Mouse (Mus musculus) heart, adult 18-20 months (tissue): ENCODE results near the gene Pecam1. TPM values are rescaled to one million over a fixed set of nuclear protein-coding genes. Genes with fewer than 3 reads are reported as not detected.

Source experiments
- DNase-seq, 2 experiments: peaks; one replicate each; pipeline ENCODE4 v3.0.0; 2021 to 2022; ENCODE audit warnings: mixed read lengths in 1 of 2
- total RNA-seq, 2 experiments: library from RNA; stranded (reverse); gene quantifications; 2 replicates each; pipeline ENCODE4 v1.2.3; 2021

Pecam1 gene
- total RNA-seq, 2 experiments from 2014 or later, result 91.5 to 105 TPM

DNA sequence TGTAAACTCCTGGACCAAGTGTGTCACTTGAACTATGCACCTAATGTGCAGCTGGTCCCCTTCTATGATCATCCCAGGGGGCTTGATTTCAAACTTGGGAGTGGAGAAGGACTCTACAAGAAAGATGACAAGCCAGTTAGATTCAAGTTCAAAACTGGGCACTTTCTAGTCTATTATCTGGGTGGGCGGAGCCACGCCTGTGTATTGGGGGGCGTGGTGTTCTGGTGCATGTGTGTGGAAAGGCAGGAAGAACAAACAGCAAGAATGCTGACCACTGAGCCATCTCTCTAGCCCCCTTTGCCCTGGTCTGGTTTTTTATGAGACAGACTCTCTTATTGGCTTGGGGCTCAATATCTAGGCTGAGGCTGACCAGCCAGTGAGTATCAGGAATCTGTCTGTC lies 54.5 kb downstream of the Pecam1 start:
- DNase-seq, result no peak

DNA sequence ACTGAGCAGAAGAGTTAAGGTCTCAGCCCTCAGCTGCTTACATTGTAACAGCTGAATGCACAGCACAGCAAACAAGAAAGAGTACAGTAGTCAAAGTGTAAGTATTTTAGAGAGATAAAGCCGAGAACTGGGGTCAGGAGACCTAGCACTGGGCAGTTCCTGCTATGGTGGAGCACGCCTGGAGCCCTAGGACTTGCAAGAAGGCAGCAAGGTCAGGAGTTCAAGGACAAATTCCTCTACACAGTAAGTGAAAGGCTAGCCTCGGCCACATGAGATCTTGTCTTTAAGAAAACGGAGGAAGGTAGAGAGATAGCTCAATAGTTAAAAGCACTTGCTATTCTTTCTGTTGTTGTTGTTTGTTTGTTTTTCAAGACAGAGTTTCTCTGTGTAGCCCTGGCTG lies 57.5 kb downstream of the Pecam1 start:
- DNase-seq, result no peak

- DNase-seq, result no peak
Measured at GRCm38 (mm10) chr11:106688375-106688774, 62.1 kb downstream of the Pecam1 start.

- no peak for DNase-seq
Measured at GRCm38 (mm10) chr11:106687293-106687692, 63.1 kb downstream of the Pecam1 start.

GRCm38 (mm10) chr11:106684027-106684426 lies 66.4 kb downstream of the Pecam1 start:
- DNase-seq, result no peak

- DNase-seq, result peak in 1 of 2 experiments; percentile 63
Measured at GRCm38 (mm10) chr11:106683345-106683744, 67.1 kb downstream of the Pecam1 start.

DNA sequence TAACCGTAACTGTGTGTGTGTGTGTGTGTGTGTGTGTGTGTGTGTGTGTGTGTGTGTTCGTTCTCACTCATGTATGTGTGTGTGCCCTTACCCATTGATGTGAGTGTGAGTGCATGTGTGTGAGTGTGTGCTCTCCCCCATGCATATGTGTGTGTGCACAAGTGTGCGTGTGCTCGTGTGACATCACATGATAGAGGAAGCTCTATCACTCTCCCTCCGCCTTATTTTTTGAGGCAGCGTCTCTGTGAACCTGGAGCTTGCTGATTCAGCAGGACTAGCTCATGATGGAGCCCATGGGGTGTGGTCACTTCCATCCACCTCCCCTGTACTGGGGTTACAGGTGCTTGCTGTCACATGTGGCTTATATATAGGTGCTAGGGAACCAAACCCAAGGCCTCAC lies 69.3 kb downstream of the Pecam1 start:
- DNase-seq, result no peak

- DNase-seq, result peak; percentile 52 to 66
Measured at GRCm38 (mm10) chr11:106679874-106680273, 70.6 kb downstream of the Pecam1 start.

GRCm38 (mm10) chr11:106677910-106678591 lies 72.4 kb downstream of the Pecam1 start:
- DNase-seq, result peak; percentile 94 to 95

DNA sequence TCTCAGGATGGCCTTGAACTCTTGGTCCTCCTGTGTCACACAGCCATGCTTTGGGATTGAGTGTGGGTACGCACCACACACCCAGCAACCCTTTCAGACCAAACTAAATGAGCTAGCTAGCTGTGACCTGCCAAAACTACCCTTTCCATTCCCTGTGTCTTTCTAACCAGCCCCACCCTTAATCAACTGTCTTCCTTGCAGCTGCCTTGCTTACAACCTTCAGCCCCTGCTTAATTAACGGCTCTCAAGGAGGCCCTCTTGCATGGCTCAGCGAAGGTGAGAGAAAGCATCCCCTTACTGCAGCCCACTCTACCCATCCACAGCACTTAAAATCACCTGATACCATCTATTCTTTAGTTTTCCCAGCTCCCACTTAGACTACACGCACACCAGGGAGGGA lies 73.1 kb downstream of the Pecam1 start:
- no peak for DNase-seq

- DNase-seq, result peak in 1 of 2 experiments; percentile 41
Measured at GRCm38 (mm10) chr11:106675875-106676274, 74.6 kb downstream of the Pecam1 start.

- DNase-seq, result peak; percentile 85 to 92
Measured at GRCm38 (mm10) chr11:106675201-106675726, 75.2 kb downstream of the Pecam1 start.

- peak; percentile 91 to 93 for DNase-seq
Measured at GRCm38 (mm10) chr11:106674612-106675153, 75.7 kb downstream of the Pecam1 start.

- DNase-seq, result no peak
Measured at GRCm38 (mm10) chr11:106673727-106674611, 76.5 kb downstream of the Pecam1 start.

DNA sequence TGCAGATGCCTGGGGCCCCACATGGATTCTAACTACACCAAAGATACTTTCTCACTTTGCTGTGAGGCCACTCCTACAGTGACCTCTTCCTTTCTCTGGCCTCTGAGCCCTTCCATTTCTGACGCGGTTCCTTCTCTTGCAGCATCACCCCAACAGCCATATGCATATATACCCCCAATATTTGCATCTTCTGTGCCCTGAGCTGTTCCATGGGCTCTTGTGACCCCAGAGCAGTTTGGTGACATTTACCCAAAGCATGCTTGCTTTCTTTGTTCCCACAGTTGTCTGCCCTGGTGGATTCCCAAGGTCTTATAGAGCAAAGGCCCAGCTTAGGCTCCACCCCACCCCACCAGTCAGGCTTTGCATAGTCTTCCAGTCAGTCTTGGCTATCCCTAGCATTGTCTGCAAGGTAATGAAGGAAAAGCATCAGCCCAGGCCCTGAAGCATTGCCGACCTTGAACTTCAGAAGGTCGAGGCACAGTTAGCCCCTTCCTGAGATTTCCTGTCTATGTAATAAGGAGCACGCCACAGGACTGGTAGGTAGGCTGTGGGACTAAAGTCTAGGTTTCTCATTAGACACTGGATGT lies 77.4 kb downstream of the Pecam1 start:
- no peak for DNase-seq

GRCm38 (mm10) chr11:106671801-106672200 lies 78.6 kb downstream of the Pecam1 start:
- peak in 1 of 2 experiments; percentile 7 for DNase-seq

DNA sequence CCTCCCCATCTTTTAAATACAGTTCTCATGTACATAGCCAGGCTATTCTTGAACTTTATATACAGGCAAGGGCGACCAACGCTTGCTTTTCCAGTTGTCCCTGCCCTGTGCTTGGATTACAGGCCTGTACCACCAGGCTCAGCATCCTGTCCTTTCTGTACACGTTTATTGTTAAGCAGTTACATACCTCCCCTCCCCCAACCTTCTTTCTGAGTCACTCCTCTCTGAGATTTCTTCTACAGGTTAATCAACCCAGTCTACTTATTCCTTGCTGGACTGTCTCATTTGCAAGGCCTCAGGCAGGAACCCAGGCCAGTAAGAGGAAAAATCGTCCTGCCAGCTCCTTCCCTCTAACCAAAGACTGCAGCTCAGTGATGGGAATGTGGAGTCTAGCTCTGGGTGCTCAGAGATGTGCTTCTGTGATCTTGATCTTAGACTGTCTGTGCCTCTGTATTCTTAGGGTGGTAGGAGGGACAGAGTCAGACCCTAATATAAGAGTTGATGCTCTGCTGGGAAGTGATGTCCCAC lies 79.4 kb downstream of the Pecam1 start:
- no peak for DNase-seq

GRCm38 (mm10) chr11:106670266-106670665 lies 80.2 kb downstream of the Pecam1 start:
- DNase-seq, result no peak

- DNase-seq, result peak; percentile 68 to 87
Measured at GRCm38 (mm10) chr11:106669873-106670173, 80.6 kb downstream of the Pecam1 start.

DNA sequence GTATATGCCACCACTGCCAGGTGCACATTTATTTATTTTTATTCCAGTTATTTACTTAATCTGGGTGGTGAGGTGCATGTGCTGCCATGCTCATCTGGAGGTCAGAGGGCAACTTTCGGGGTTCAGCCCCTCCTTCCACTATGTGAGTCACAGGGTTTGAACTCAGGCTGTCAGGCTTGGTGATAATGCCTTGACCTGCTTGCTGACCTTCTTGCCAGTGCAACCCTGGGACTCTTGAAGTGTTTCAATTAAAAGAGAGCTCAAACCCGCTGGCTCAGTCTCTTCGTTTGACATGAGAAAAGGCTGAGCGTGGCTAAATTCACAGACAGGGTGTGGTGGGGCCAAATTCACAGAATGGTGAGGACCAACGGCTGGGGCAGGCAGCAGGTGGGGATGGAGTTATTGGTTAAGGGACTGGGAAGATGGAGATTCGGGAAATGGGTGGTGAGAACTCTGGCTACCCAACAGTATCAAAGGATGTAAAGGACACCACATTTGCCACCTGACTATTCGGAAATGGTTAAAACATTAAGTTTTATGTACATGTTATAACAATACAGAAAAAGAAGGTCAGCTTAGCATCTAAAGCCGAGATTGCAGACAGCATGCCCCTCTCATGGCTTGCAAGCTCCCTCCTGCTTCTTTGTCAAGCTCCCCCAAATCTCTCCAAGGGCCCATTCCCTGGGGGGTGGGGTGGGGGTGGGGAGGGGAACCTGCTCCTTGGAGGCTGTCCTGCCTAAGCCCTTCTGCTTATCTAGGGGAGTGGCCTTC lies 81.1 kb downstream of the Pecam1 start:
- no peak for DNase-seq

GRCm38 (mm10) chr11:106668336-106668735 lies 82.1 kb downstream of the Pecam1 start:
- no peak for DNase-seq

DNA sequence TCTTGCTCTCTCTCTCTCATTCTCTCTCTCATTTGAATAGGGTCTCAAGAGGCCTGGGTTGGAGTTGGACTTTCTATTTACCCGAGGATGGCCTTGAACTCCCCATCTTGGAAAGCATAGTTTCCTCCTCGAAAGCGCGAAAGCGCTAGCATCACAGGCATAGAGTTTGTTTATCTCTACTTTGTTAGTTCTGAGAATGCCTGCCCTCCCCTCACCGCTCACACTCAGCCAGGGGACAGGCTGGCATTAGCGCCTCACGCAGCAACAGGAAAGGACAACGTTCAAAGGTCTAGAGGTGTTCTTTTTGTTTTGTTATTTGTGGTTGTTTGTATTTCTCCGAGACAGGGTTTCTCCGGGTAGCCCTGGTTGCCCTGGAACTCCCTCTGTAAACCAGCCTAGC lies 82.6 kb downstream of the Pecam1 start:
- no peak for DNase-seq
